Mouse (Mus musculus) CH12F3 (cell line): ENCODE results near the gene Pms2.

Source experiments
- in situ Hi-C: fragments of 300-500 bp; cut with MboI; formaldehyde crosslinking; loops from 2 replicates; pipeline ENCODE4 v1.14.3; 2020; ENCODE audit warnings: low sequenced_read_pairs

Pms2 gene

GRCm38 (mm10) chr5:143931863-143932580 lies 22.3 kb downstream of the Pms2 start:
- in situ Hi-C loops, result no loop called here

- in situ Hi-C loops, result no loop called here
Observed at GRCm38 (mm10) chr5:143932831-143933230, 23.1 kb downstream of the Pms2 start, which contains the start of gene Rsph10b. Rsph10b (plus strand) TSS chr5:143933035.

GRCm38 (mm10) chr5:143933414-143933813 lies 23.6 kb downstream of the Pms2 start:
- in situ Hi-C loops, result no loop called here

GRCm38 (mm10) chr5:143933875-143934274 lies 24.1 kb downstream of the Pms2 start:
- in situ Hi-C loops, result no loop called here

DNA sequence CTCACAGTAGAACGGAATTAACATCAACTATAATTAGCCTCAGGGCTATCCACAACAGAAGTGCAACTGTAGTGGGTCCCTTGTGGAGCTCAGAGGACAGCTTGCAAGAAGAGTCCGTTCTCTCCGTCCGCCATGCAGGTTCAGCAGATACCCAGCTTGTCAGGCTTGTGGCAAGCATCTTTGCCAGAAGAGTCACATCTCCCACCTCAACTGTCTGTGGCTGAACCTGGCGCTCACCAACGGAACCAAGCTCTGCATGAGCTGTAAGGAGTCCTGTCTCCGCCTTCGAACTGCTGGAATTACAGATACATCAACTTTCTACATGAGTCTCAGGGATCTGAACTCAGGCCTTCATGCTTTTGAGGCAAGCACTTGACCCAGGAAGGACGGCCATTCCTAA lies 26.4 kb downstream of the Pms2 start:
- in situ Hi-C loops, result no loop called here

DNA sequence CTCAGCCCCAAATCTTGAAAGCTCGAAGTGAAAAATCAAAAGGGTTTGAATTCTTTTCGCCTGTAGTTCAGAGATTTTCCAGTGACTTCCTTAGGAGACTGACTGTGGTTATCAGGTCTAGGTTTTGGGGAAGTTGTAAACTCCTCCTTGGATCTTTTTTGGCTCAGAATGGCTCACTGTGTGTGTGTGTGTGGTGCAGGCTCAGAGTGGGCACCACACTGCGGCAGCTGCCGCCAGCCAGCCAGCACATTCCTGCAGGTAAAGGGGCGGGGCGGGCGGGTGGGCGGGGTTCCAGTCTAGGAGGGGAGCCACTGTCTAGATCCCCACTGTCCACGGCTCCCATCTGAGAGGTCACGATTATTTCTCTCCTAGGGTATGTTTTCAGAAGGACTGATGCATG lies 31.8 kb downstream of the Pms2 start:
- in situ Hi-C loops, result no loop called here

GRCm38 (mm10) chr5:143943231-143944125 lies 33.7 kb downstream of the Pms2 start:
- in situ Hi-C loops, result no loop called here

DNA sequence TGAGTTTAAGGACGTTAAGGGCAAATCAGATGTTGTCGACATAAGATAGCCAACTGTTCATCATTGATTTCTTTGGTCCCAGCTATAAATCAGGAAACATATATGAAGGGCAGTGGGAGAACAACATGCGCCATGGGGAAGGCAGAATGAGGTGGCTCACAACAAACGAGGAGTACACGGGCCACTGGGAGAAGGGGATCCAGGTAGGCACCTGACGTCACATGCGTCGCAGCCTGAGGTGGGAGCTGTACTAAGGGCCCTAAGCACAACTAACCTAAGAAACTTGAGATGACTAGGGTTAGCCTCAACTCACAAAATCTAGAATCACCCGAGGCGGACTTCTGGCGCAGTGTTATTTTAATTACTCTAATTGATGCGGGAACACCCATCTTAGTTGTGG lies 38.6 kb downstream of the Pms2 start:
- in situ Hi-C loops, result no loop called here

GRCm38 (mm10) chr5:143950016-143950415 lies 40.3 kb downstream of the Pms2 start:
- in situ Hi-C loops, result no loop called here

DNA sequence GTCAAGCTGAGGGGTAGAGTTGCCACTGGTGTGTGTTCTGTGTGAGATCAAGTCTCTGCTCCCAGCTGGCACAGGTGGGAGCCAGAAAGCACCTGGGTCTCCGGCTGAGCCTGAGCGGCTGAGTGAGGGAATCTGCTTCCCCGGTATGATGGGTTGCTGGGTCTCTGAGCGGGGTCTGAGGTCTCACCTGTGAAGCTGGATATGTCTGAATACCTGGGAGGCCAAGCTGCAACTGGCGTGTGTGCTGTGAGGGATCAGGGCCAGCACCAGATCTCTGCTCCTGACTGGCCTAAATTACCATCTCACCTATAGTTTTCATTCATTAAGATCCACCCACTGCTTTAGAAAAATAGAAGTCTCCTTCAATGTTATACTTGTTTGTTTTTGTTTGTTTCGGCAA lies 47.3 kb downstream of the Pms2 start:
- in situ Hi-C loops, result no loop called here

DNA sequence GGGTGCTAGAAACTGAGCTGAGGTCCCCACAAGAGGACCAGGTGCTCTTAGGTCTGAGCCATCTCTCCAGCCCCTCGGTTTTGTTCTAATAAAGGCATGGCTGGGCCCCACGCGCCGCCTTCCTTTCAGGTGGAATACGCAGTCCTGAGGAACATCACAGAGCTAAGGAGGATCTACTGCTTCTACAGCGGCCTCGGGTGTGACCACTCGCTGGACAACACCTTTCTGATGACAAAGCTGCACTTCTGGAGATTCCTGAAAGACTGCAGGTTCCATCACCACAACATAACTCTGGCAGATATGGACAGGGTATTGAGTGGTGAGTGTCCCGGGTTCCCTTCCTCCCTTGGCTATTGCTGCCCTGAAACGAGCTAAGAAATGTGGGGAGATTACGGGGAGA lies 49.8 kb downstream of the Pms2 start:
- in situ Hi-C loops, result no loop called here

- in situ Hi-C loops, result no loop called here
Observed at GRCm38 (mm10) chr5:143961176-143961575, 51.4 kb downstream of the Pms2 start.

GRCm38 (mm10) chr5:143965586-143966345 lies 56.0 kb downstream of the Pms2 start:
- in situ Hi-C loops, result no loop called here

DNA sequence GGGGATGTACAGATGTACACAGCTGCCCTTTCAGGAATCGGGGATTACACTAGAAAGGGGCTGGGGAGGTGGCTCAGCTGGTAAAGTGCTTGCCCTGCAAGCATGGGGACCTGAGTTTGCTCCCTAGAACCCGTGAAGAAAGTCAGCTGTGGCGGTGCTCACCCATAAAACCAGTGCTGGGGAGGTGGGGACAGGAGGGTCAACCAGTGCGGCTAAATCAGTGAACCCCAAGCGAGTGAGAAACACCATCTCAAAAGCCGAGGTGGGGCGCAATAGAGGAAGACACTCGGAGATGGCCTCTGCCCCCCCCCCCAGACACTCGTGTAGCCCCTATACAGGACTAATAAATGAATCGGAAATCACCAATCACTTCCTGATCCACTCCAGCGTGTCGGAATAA lies 56.9 kb downstream of the Pms2 start:
- in situ Hi-C loops, result no loop called here

DNA sequence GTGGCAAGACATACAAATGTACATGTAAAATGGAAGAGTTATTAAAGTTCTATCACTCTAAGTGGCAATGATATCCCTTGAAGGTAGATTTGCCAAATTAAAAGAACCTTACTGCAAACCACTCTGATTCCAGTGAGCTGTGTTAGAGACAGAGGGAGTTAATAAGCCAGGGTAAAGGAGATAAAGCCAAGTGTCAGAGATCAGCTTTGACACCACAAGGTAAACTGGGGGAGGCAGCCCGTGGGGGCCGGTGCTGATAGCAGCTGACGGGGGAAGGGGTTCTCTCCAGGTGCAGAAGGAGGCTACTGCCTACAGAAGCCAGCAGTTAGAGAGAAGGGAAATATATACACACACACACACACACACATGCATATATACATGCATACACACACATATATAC lies 62.9 kb downstream of the Pms2 start:
- in situ Hi-C loops, result no loop called here

- in situ Hi-C loops, result no loop called here
Observed at GRCm38 (mm10) chr5:143974931-143975630, 65.3 kb downstream of the Pms2 start.

DNA sequence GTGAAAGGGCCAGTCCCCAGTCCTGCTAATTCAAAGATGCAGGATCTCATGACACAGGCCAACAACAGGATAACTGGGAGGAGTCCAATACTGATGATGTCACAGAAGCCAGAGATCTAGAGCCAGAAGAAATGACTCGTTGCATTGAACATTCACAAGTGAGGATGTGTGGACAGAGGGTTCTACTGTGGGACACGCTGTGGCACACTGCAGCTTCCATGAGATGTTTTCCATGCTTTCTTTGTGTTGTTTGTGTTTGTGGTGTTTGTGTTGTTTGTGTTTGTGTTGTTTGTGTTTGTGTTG lies 65.8 kb downstream of the Pms2 start:
- in situ Hi-C loops, result no loop called here

GRCm38 (mm10) chr5:143976232-143976631 lies 66.5 kb downstream of the Pms2 start:
- in situ Hi-C loops, result no loop called here

GRCm38 (mm10) chr5:143976726-143977431 lies 67.1 kb downstream of the Pms2 start:
- in situ Hi-C loops, result no loop called here

- in situ Hi-C loops, result no loop called here
Observed at GRCm38 (mm10) chr5:143980858-143981257, 71.1 kb downstream of the Pms2 start.
